Mouse (Mus musculus) neural tube, embryonic 15.5 days (tissue): ENCODE data around the gene Celf2. TPM values are rescaled to one million over a fixed set of nuclear protein-coding genes. Genes with fewer than 3 reads are reported as not detected.

ENCODE experiments used
- ATAC-seq: fragments of 200-750 bp; cut with Nextera tagmentation; 2 replicates; pipeline ENCODE4 v1.8.0; 2017; ENCODE audit warnings: mild to moderate bottlenecking, moderate TSS enrichment, moderate library complexity; ENCODE audit not compliant: low FRiP score
- H3K27ac ChIP-seq: fragments of 300-500 bp; sonication (generic); replicated peaks from 2 replicates; pipeline ENCODE4 v1.5.1; 2015; ENCODE audit warnings: mild to moderate bottlenecking, inconsistent platforms
- H3K27me3 ChIP-seq: fragments of 300-500 bp; sonication (generic); replicated peaks from 2 replicates; pipeline ENCODE4 v1.6.1; 2015; ENCODE audit warnings: inconsistent platforms
- H3K36me3 ChIP-seq: fragments of 300-500 bp; sonication (generic); 2 replicates; pipeline ENCODE4 v1.6.1; 2015; ENCODE audit warnings: inconsistent platforms
- H3K4me1 ChIP-seq: fragments of 300-500 bp; sonication (generic); 2 replicates; pipeline ENCODE4 v1.6.1; 2015; ENCODE audit warnings: inconsistent platforms
- H3K4me2 ChIP-seq: fragments of 300-500 bp; sonication (generic); 2 replicates; pipeline ENCODE4 v1.6.1; 2015; ENCODE audit warnings: inconsistent platforms, mild to moderate bottlenecking, moderate library complexity
- H3K4me3 ChIP-seq: fragments of 300-500 bp; sonication (generic); replicated peaks from 2 replicates; pipeline ENCODE4 v1.5.1; 2015; ENCODE audit warnings: mild to moderate bottlenecking, inconsistent platforms
- H3K9ac ChIP-seq: fragments of 300-500 bp; sonication (generic); replicated peaks from 2 replicates; pipeline ENCODE4 v1.6.1; 2015; ENCODE audit warnings: mild to moderate bottlenecking, inconsistent platforms
- H3K9me3 ChIP-seq: fragments of 300-500 bp; sonication (generic); replicated peaks from 2 replicates; pipeline ENCODE4 v1.6.1; 2016; ENCODE audit warnings: inconsistent platforms
- WGBS: fragments of 180-500 bp; shearing (Covaris S2); methylation state at CpG from one replicate; pipeline ENCODE4 v1.1.7; 2015; ENCODE audit warnings: mixed read lengths; 5-methylcytosine and 5-hydroxymethylcytosine counted together
- polyA plus RNA-seq: library from polyadenylated mRNA; unstranded; fragments of >200 nt; fragmentation: Nextera tagmentation; extraction: Ambion mirVana; gene quantifications from 2 replicates; pipeline ENCODE4 v1.2.1, GENCODE M21; 2015

Gene Celf2
- polyA plus RNA-seq, 1 experiment from 2014 or later: 120 TPM

- H3K27ac ChIP-seq: no peak overlapping the region
- H3K4me3 ChIP-seq: no peak overlapping the region
- H3K36me3 ChIP-seq: no peaks in the 10 kb centered on the region
- no peaks in the 10 kb centered on the region for H3K9me3 ChIP-seq
- 34% methylated on average over 9 of the region's 9 CpGs for WGBS
- no peak overlapping the region for H3K9ac ChIP-seq
- peaks cover 21% of the 10 kb centered on the region for H3K4me1 ChIP-seq
- H3K4me2 ChIP-seq: no peak overlapping the region
- ATAC-seq: no peak
- no peaks in the 10 kb centered on the region for H3K27me3 ChIP-seq
These were observed 779.4 kb downstream of the Celf2 start for GRCm38 (mm10) chr2:6729984-6730383.

- H3K4me2 ChIP-seq: no peak overlapping the region
- H3K4me1 ChIP-seq: peaks cover 21% of the 10 kb centered on the region
- H3K27me3 ChIP-seq: no peaks in the 10 kb centered on the region
- no peaks in the 10 kb centered on the region for H3K9me3 ChIP-seq
- 76% methylated on average over 2 of the region's 2 CpGs for WGBS
- H3K36me3 ChIP-seq: no peaks in the 10 kb centered on the region
- no peak overlapping the region for H3K4me3 ChIP-seq
- no peak overlapping the region for H3K27ac ChIP-seq
- H3K9ac ChIP-seq: no peak overlapping the region
- ATAC-seq: peak; percentile 46
These were observed 780.5 kb downstream of the Celf2 start for GRCm38 (mm10) chr2:6728840-6729252.

- Histone ChIP-seq H3K4me2 (no peak overlapping the region), H3K4me3 (no peak overlapping the region), H3K9ac (no peak overlapping the region), H3K9me3 (no peaks in the 10 kb centered on the region), H3K4me1 (peaks cover 29% of the 10 kb centered on the region), H3K27me3 (no peaks in the 10 kb centered on the region), H3K27ac (no peak overlapping the region), H3K36me3 (no peaks in the 10 kb centered on the region)
- 78% methylated on average over 5 of the region's 5 CpGs for WGBS
- ATAC-seq: no peak
These were observed 782.0 kb downstream of the Celf2 start for GRCm38 (mm10) chr2:6727366-6727765.

GRCm38 (mm10) chr2:6726071-6726470 lies 783.3 kb downstream of the Celf2 start:
- Histone ChIP-seq H3K27me3 (no peaks in the 10 kb centered on the region), H3K4me3 (no peak overlapping the region), H3K27ac (no peak overlapping the region), H3K9ac (no peak overlapping the region), H3K4me1 (peaks cover 40% of the 10 kb centered on the region), H3K9me3 (no peaks in the 10 kb centered on the region), H3K36me3 (no peaks in the 10 kb centered on the region), H3K4me2 (no peak overlapping the region)
- no peak for ATAC-seq
- WGBS: 60% methylated on average over 8 of the region's 8 CpGs

- no peak overlapping the region for H3K4me3 ChIP-seq
- no peak overlapping the region for H3K9ac ChIP-seq
- no peaks in the 10 kb centered on the region for H3K27me3 ChIP-seq
- no peak for ATAC-seq
- H3K9me3 ChIP-seq: no peaks in the 10 kb centered on the region
- 69% methylated on average over 2 of the region's 2 CpGs for WGBS
- no peak overlapping the region for H3K27ac ChIP-seq
- H3K4me1 ChIP-seq: peaks cover 32% of the 10 kb centered on the region
- no peaks in the 10 kb centered on the region for H3K36me3 ChIP-seq
- H3K4me2 ChIP-seq: no peak overlapping the region
These were observed 785.8 kb downstream of the Celf2 start for GRCm38 (mm10) chr2:6723602-6724001.

- peak; percentile 82 for ATAC-seq
- 2% methylated on average over 17 of the region's 17 CpGs for WGBS
- Histone ChIP-seq H3K9ac (peak overlapping the region; percentile 53), H3K9me3 (no peaks in the 10 kb centered on the region), H3K27me3 (no peaks in the 10 kb centered on the region), H3K4me1 (peaks cover 30% of the 10 kb centered on the region), H3K4me3 (peak overlapping the region; percentile 42), H3K36me3 (no peaks in the 10 kb centered on the region), H3K4me2 (peak overlapping the region; percentile 75), H3K27ac (peak overlapping the region; percentile 82)
These were observed 787.6 kb downstream of the Celf2 start for GRCm38 (mm10) chr2:6721460-6722401.

- peak; percentile 72 for ATAC-seq
- Histone ChIP-seq H3K36me3 (no peaks in the 10 kb centered on the region), H3K4me2 (peak overlapping the region; percentile 75), H3K27ac (peak overlapping the region; percentile 82), H3K4me3 (peak overlapping the region; percentile 42), H3K27me3 (no peaks in the 10 kb centered on the region), H3K4me1 (peaks cover 30% of the 10 kb centered on the region), H3K9me3 (no peaks in the 10 kb centered on the region), H3K9ac (peak overlapping the region; percentile 53)
- 11% methylated on average over 11 of the region's 11 CpGs for whole genome bisulfite sequencing
These were observed 788.5 kb downstream of the Celf2 start for GRCm38 (mm10) chr2:6720753-6721459.

- Histone ChIP-seq H3K27ac (no peak overlapping the region), H3K36me3 (no peaks in the 10 kb centered on the region), H3K4me2 (no peak overlapping the region), H3K27me3 (no peaks in the 10 kb centered on the region), H3K9me3 (no peaks in the 10 kb centered on the region), H3K9ac (no peak overlapping the region), H3K4me3 (no peak overlapping the region), H3K4me1 (peaks cover 30% of the 10 kb centered on the region)
- ATAC-seq: no peak
These were observed 790.5 kb downstream of the Celf2 start for GRCm38 (mm10) chr2:6718864-6719263.

GRCm38 (mm10) chr2:6717953-6718352 lies 791.4 kb downstream of the Celf2 start:
- Histone ChIP-seq H3K4me2 (no peak overlapping the region), H3K9ac (no peak overlapping the region), H3K27me3 (no peaks in the 10 kb centered on the region), H3K4me1 (peaks cover 27% of the 10 kb centered on the region), H3K9me3 (no peaks in the 10 kb centered on the region), H3K27ac (no peak overlapping the region), H3K36me3 (no peaks in the 10 kb centered on the region), H3K4me3 (no peak overlapping the region)
- no peak for ATAC-seq
- WGBS: 75% methylated on average over 3 of the region's 3 CpGs

- Histone ChIP-seq H3K27ac (no peak overlapping the region), H3K4me2 (no peak overlapping the region), H3K4me3 (no peak overlapping the region), H3K36me3 (no peaks in the 10 kb centered on the region), H3K9me3 (no peaks in the 10 kb centered on the region), H3K9ac (no peak overlapping the region), H3K27me3 (no peaks in the 10 kb centered on the region), H3K4me1 (peaks cover 4% of the 10 kb centered on the region)
- no peak for ATAC-seq
- WGBS: 93% methylated on average over 3 of the region's 3 CpGs
These were observed 793.8 kb downstream of the Celf2 start for GRCm38 (mm10) chr2:6715562-6715961.

GRCm38 (mm10) chr2:6713529-6713928 lies 795.8 kb downstream of the Celf2 start:
- Histone ChIP-seq H3K4me3 (no peak overlapping the region), H3K27me3 (no peaks in the 10 kb centered on the region), H3K9me3 (no peaks in the 10 kb centered on the region), H3K9ac (no peak overlapping the region), H3K27ac (no peak overlapping the region), H3K4me2 (no peak overlapping the region), H3K36me3 (no peaks in the 10 kb centered on the region), H3K4me1 (no peaks in the 10 kb centered on the region)
- whole genome bisulfite sequencing: 93% methylated on average over 6 of the region's 6 CpGs
- ATAC-seq: no peak
